Mouse (Mus musculus) monocyte, adult 59 days (primary cell): ENCODE measurements around the gene Txnrd3. TPM values are rescaled to one million over a fixed set of nuclear protein-coding genes. Genes with fewer than 3 reads are reported as not detected.

ENCODE experiments used
- total RNA-seq, 2 experiments: library from RNA; stranded (reverse); gene quantifications; one replicate each; pipeline ENCODE4 v1.2.4; 2023

The Txnrd3 gene
- 1 to 10 TPM; 3.5 to 4.5 TPM for total RNA-seq

DNA sequence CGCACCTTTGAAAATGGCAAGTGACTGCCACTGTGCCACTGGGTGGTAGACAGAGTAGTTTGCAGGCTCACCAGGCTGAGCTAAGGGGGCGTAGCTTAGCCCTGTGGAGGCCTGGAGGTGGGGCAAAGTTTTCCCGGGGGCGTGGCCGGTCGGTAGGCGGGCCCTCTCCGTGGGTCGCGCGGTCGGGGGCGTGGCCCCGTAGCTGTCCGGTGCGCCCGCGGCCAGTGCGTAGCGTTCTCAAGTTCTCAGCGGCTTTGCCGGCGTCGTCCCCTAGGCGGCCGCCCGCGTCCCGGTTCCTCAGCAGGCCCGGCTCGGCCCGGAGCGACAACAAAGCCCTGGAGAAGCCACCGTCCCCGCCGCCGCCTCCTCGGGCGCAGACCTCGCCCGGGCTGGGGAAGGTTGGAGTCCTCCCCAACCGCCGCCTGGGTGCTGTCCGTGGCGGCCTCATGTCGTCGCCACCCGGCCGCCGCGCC, at the start of gene Txnrd3:
Gene Txnrd3 (plus strand): TSS at position 191 of the 473 bp plus-strand sequence.

DNA sequence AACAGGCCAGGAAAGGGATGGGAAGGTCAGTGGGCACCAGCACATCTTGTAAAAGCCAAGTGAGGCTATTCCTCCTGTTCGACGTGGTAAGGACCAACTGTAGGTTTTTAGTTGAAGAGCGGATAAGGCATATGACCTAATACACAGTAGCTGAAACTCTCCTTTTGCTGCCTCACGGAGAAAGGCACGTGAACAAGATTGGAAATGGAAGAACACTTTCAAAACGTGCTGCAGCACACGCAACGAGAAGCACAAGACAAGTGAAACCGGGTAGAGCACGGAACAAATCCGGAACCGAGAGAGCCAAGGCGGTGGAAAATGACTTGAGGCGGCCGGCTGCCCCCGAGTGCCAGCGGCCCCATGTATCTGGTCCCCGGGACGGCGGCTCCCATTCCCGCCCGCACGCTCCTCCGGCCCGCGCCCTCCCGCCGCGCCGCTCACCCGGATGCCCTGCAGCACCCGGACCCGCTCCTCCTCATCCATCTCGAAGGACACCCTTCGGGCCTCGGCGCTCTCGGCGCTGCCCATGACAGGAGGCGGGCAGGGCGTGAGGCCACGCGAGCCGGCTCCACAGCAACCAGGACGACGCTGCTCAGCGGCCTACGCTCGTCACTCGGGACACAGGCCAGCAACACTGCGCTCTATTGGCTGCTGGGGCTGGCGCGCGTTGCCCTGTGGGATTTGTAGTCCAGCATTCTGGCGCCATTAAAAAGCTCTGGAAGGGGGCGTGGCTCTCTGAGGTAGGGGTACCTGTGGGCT, 48.6 kb upstream of the Txnrd3 start, which contains the start of gene Chchd6:
Gene Chchd6 (minus strand): TSS at position 635 of the 759 bp plus-strand sequence.

DNA sequence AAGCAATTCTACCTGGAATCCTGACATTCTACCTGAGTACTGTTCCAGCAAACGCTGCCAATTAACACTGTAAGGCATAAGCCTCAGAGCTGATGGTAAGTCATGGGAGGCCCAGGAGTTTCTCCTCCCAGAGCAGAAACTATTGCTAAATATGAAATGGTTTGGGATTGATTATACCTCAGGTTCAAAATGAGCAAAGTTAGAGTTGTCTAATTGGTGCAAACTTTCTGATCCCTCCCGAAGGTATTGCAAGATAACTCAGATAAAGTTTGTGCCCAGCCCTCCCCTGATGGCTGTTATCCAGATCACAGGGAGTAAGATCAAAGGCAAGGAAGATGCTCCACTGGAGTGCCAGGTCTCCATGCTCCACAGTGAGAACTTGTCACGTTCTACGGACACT, 63.5 kb downstream of the Txnrd3 start, which contains the start of gene Vmn1r40:
Gene Vmn1r40 (plus strand): TSS at position 301 of the 400 bp plus-strand sequence.

Other genes starting within 250 kb of the Txnrd3 start
- 1 to 10 TPM; 2.0 to 2.9 TPM for gene Chchd6, start 48.3 kb upstream of the Txnrd3 start, total RNA-seq
- not detected for gene Vmn1r40, start 63.6 kb downstream of the Txnrd3 start, total RNA-seq
- gene Vmn1r41, start 96.8 kb downstream of the Txnrd3 start, total RNA-seq, result not detected
- gene Vmn1r42, start 232.4 kb downstream of the Txnrd3 start, total RNA-seq, result not detected
- gene Vmn1r43, start 232.4 kb downstream of the Txnrd3 start, total RNA-seq, result not detected
- not detected for gene Vmn1r44, start 239.7 kb downstream of the Txnrd3 start, total RNA-seq